Mouse (Mus musculus) G1E (cell line): ENCODE results near the gene Ly6g6c.

ENCODE experiments used
- CTCF ChIP-seq: IDR thresholded peaks from 2 replicates; pipeline ENCODE4 v1.5.1; 2012; ENCODE audit warnings: low read depth, low read length, inconsistent platforms, mixed read lengths
- POLR2AphosphoS5 ChIP-seq: IDR thresholded peaks from 2 replicates; pipeline ENCODE4 v1.6.1; 2012; ENCODE audit warnings: low read depth, low read length, inconsistent platforms; ENCODE audit not compliant: insufficient replicate concordance
- TAL1 ChIP-seq: conservative IDR thresholded peaks from 2 replicates; pipeline ENCODE4 v1.6.1; 2012; ENCODE audit warnings: low read depth, low read length, inconsistent platforms, mixed read lengths

DNA sequence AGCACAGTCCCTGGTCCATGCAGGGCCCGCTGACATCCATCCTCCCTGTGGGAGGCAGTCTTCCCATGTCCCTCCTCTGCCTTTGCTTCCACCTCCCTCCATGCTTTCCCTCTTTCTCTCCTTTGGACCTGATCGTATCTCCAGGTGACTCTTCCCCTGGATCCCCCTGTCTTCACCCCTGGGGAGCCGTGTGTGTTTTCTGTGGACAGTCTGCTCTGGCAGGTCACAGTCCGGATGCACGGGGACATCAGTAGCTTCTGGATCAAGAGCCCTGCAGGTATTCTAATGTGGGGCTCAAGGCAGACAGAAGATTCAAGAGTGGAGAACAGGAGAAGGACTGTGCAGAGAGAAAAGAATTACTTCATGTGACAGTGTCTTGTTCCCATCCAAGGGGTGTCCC lies 42.0 kb upstream of the Ly6g6c start:
- TF ChIP-seq CTCF (no peak), TAL1 (no peak), POLR2AphosphoS5 (no peak)
